Mouse (Mus musculus): ENCODE measurements around the gene Rnaseh1.

The Rnaseh1 gene

DNA sequence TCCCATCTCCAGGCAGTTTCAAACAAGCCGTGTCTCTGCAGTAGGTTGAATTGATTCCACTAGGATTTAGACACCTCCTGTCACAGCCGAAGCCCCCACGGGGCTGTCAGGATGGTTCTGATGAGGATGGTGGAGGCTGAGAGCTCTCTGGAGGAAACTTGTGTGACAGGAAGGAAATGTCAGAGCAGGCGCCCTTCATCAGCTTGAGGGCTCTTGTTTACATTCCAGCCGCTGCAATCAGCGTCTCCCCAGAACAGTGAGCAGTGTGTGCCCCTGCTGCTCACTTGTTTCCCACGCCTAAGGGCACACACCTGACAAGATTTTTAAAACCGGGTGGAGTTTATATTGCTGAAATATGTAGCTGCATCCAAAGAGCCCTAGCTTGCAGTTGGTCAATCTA, 17.9 kb downstream of the Rnaseh1 start:
- in situ Hi-C loops (cut with MboI), result no loop called here

DNA sequence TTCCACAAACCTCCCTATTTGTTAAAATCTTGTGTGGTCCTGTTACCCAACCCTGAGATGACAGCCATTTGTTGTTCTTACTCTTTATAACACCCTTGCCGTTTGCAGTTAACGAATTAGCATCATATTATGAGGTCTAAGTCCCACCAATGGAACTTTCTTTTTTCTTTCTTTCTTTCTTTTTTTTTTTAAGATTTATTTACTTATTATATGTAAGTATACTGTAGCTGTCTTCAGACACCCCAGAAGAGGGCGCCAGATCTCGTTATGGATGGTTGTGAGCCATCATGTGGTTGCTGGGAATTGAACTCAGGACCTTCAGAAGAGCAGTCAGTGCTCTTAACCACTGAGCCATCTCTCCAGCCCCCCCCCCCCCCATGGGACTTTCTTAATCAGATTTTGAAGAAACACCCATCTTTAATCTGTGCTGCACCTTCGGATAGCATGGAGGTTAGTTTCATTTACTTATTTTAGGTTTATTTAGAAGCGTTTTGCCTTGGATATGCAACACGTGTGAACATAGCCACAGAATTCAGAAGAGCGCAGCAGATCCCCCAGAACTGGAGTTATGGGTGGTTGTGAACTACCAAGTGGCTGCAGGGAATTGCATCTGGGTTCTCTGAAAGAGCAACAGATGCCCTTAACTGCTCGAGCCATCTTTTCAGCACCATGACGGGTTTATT, 24.8 kb downstream of the Rnaseh1 start:
- in situ Hi-C loops (cut with MboI), result no loop called here

DNA sequence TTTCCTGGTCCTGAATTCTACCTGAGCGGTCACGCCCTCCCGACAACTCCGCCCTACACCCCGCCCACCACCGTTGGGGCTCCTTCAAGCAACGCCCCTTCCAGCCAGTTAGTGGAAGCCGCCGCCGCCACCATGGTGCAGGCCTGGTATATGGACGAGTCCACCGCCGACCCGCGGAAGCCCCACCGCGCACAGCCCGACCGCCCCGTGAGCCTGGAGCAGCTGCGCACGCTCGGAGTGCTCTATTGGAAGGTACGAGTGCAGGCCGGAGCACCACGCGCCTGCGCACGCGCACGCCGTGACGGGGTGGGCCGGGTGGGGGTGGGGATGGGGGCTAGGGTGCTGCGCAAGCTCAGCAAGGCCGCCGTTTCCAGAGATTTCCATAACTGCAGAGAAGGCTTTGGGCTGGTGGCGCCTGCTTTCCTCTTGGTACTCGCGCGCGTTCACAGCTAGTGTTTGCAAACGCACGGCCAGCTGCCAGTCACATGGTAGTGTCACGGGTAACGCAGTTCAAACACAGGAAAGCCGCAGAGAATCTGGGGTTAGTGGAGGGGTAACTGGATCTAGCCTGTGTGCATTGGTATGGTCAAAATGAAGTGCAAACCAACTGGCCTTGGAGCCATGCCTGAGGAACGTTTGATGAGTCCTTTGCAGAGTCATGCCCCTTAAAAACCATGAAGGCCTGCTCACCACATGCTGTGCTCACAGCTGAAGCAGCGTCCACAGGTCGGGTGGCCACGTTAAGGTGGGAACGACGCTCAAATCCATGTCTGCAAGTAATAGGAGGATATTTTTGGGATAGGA, 25.9 kb downstream of the Rnaseh1 start, which contains the start of gene Adi1:
Gene Adi1, plus strand, starts transcription at position 111 of the 804 bp plus-strand sequence.
- in situ Hi-C loops (cut with MboI), result no loop called here

DNA sequence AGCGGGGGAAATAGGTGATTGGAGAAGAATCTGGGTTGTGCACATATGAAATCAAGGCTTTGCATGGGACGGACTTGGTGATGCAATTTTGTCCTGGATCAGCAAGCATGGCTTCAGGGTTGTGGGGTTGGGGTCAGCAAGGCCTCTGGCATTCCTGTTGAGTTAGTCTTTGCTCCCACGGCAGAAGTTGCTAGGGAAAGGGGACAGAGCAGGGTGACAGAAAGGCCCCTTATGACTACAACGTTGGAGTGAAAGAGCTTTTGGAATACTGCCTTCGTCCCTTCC, 26.5 kb downstream of the Rnaseh1 start:
- in situ Hi-C loops (cut with MboI), result no loop called here

DNA sequence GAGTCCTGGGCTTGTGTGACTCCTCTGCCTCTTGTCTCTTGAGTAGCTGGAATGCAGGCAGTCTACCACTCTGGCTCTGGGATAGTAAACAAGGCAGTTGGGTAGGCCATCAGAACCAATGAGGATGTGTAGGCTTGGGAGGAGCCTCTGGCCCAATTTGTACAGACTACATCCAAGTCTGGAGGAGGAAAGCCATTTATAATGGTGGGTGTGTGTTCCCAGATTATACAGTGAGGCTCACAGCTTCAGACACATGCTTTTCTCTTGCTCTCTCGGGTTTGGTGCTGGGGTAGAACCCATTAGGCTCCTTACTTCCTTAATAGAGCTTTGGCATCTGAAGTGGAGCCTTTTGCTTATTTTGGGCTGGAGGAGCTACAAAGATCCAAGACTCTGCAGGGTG, 35.3 kb downstream of the Rnaseh1 start:
- in situ Hi-C loops (cut with MboI), result no loop called here

DNA sequence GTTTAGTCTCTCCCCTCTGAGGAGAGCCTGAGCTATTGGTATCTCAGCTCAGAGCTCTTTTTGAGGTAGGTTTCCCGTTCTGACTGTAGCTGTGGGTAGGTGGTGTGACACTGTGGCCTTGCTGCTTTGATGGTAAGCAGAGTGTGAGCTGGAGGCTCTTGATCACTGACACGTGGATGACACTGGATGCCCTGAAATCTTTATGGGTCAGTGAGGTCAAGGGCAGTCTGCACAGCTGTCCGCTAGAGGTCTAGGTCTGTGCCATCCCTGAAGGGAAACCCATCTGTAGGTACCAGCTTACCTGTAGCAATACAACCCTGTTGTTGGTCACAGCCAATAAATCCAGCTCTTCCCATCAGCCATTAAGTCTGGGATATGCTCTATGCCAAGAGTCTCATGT, 36.4 kb downstream of the Rnaseh1 start:
- in situ Hi-C loops (cut with MboI), result no loop called here

DNA sequence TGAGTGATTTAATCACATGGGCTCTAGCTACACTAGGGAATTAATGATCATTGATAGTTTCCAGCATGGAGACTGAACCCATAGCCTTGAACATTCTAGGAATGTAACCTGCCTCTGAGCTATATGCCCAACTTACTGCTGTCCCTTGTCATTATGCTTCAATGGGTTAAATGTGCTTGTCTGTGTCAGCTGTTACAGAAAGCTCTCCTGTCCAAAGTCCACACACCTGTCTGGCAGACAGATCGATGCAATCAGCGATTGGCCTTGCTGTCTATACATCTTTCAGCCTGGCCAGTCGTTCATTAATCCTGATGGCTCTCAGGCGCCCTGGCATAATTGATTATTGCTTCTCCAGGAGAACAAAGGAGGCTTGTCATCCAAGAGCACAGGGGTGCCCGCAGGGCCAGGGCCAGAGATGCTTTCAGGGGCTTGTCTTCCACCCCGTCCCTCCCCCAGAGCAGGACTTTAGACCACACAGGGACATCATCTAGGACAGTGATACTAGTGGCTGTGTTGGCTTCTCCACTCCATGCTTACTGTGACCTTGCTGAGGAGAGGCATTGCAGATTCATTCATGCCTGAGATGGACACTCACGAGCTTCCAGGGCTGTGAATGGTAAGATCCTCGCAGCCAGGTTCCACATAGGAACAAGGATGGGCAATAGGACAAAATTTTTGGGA, 36.9 kb downstream of the Rnaseh1 start:
- in situ Hi-C loops (cut with MboI), result no loop called here

DNA sequence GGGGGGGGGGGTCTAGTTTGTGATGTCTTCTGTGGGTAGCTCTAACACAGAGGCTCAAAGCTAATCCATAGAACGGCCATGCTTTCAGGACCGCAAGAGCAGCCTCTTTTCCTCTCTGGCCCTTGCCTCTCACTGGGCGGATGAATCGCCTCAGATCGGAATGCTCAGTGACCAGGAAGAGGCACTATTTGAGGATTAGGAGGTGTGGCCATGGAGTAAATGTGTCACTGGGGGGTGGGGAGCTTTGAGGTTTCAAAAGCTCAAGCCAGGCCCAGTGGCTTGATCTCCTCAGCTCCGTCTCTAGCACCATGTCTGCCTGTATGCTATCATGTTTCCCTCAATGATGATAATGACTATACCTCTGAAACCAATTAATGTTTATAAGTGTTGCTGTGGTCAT, 39.6 kb downstream of the Rnaseh1 start:
- in situ Hi-C loops (cut with MboI), result no loop called here

DNA sequence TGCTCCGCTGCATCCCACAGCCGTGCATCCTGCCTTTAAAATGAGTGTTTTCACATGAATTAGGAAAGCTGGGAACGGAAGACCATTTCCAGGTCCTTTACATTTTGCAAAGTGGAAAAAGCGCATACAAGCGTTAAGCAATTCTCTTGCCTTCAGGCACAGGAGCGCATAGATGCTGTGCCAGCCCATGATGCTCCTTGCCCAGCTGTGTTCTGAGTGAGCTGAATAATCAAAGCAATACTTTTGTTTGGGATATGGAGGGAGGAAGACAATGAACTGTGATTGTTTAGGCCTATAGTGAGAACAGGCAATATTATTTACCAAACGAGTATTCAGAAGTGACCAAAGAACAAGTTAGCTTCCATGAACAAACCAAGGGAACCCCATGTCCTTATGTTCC, 41.3 kb downstream of the Rnaseh1 start:
- in situ Hi-C loops (cut with MboI), result no loop called here

DNA sequence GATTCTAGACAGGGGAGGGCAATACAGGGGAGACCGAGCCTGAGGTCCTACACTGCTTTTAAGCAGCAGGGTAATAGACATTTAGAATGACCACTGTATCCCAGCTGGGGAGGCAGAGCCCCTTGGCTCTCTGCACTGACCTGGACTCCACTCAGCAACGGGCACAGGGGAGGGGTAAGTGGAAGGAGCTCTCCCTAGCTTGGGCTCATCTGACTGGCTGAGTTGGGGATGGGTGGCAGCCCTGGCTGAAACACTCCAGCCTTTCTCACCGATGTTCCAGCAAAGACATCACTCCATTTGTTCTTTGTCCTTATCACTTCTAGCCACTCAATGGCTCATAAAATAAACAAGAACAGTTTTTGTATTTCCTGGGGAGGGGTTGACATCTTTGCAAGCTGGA, 44.3 kb downstream of the Rnaseh1 start:
- in situ Hi-C loops (cut with MboI), result no loop called here

DNA sequence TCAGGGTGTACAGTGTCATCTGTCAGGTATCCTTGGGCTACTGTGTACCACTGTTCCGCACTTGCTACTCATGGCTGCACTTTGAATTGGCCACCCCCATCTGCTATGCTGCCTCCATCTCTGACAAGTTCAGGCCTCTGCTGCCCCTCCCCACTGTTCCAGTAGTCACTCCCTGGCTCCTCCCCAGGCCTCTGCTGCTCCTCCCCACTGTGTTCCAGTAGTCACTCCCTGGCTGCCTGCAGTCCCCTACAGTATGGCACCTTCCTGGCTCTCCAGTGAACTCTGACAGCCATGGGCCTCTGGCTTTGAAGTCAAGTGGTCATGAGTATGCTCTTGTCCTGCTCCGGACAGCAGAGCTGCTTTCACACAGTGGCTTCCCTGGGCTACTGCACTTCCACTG, 44.8 kb downstream of the Rnaseh1 start:
- in situ Hi-C loops (cut with MboI), result no loop called here

DNA sequence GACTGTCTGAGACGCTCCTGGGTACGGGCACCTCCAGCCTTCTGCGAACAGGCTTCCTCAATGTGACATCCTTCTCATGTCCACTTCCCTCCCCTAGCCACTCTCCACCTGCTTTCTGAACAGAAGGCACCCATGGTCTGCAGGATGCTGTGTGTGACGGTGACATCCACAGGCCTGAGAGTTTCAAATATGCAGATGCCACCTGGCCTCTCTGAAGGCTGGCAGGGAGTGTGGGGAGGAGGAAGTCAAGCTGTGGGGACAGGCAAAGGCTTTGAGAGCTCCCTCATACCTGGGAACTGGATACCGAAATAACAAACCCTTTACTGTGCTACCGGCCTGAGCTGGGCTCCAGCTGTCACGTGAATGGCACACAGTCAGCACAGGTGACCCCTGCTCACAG, 45.4 kb downstream of the Rnaseh1 start:
- in situ Hi-C loops (cut with MboI), result no loop called here

DNA sequence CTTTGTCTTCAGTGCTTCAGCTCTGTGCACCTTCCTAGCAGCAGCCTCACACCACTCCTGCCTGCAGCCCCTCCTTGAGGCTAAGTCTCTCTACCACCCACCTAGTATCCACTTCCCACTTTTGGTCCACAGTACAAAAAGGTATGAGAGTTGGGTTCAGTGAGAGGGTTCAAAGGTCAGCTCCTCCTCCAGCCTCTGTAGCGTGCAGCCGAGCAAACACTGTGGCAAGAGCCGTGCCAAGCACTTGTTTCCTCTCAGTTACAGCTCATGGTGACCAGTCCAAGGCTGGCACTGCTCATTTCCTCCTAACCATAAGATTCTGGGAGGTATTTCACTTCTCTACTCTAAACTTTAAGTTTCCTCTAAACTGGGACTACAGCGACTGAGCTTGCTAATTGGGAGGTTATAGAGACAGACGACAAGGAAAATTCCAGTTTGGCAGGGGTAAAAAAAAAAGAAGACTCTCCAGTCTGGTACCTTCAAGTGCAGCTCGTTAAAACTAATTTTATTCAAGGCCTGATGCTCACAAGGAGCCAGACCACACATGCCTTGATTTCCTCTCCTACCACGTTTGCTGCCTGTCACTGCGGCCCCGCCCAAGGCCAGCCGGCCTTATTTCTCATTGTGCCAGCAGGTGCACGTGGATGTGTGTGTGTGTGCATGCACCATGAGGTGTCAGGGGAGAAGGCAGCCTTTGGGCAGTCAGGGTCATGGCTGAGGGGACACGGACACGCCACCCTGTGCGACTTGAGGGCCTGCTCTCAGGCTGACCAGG, 48.6 kb downstream of the Rnaseh1 start:
- in situ Hi-C loops (cut with MboI), result no loop called here

DNA sequence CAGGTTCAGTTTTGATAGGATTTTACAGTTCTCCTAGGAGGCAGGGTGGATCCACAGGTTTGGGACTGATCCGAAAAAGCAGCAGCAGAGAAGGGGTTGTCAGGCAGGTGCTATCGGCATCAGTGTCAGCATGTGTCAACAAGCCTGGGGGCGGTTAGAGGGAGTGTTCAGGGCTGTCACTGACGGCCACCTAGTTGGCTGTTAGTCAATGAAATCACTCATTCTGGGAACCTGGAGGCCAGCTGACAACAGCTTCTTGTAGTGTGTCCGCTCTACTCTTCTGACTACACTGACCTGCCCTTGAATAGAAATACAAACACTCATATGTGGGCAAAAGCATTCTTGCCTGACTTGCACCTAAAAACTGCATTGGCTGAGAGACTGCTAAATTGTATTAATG, 49.7 kb downstream of the Rnaseh1 start:
- in situ Hi-C loops (cut with MboI), result no loop called here

DNA sequence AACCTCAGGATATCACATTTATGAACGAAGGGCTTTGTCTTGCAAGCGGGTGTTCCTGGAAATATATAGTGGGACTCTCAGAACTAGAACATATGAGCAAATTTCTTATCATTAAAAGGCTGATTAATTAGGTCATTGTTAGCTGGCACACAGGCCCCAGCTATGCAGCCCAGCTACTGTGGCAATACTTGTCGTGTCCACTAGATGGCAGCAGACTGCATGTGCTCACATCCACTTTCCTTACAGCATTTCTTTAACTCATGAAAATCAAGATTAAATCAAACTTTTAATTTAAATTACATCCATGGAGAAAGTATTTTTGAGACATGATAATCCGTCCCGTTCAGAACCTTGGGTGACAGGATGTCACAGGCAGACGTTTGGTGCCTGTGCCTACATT, 50.3 kb downstream of the Rnaseh1 start:
- in situ Hi-C loops (cut with MboI), result no loop called here

DNA sequence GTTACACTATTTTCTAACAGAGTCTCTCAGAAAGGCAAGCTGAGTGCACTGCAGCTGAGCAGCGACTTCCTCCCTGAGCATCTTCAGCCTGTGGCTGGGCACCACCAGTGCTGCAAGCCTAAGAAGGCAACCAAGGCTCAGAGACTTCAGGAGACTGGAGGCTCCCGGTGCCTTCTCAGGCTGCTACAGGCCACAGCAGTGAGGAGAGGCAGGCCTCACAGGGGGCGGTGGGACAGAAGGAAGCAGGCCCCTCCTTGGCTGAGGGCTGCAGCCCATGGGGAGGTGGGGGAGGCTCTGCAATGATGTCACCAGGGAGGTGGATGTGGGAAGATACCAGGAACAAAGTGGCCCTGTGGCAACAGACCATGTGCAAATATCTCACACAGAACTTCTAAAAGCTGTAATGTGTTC, 50.7 kb downstream of the Rnaseh1 start:
- in situ Hi-C loops (cut with MboI), result no loop called here

DNA sequence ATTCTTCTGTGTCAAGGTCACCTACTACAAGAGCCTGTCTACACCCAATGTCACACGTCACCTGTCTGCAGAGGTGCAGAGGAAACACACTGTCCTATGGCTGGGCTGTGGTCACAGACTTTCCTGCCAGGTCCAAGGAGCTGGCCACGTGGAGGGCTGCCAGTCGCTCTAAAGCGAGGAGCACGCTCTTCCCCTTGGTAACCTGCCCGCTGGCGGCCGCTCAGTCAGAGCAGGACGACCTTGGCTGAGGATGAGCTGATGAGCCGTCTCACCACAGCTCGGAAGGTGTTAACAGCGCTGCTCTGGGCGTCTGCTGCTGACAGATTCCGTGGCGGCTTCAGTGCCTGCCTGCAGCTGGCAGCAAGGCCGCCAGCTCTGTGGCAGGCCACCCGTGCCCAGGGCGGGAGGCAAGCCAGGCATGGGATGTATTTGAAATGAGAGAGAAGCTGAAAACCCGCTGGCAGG, 51.2 kb downstream of the Rnaseh1 start:
- in situ Hi-C loops (cut with MboI), result no loop called here

DNA sequence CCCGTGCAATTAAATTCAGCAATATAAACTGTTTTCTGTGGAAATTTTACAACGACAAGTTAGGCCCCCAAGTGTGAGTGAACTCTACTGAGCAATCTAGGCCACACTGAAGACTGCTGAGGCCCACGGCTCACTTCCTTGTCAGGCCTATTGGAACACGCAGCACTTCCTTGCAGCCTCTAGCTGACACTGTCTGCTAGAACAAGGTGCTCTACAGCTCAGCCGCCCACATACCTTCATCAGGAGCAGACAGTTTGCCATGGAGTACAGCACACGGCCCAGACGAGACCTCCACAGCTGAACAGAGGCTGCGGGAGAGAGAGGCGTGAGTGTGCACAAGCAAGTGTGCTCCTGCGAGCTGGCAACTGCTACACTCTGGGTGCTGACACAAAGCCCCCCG, 51.9 kb downstream of the Rnaseh1 start:
- in situ Hi-C loops (cut with MboI), result no loop called here

DNA sequence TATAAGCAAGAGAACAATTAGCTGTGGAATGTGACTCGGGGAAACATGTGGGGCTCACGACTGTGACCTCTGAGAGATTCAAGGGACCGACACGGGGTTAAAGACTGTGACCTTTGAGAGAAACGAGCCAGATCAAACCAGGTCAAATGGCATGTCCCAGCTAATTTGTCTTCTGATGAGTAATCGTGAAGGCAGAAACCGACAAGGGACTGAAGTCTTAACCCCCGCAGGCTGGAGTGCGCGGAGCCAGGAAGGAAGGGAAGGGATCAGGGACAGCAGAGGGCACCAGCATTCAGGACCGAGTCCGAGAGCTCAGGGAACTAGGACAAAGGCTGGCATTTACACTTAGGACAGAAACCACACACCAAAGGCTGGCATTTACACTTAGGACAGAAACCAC, 55.0 kb downstream of the Rnaseh1 start:
- in situ Hi-C loops (cut with MboI), result no loop called here

DNA sequence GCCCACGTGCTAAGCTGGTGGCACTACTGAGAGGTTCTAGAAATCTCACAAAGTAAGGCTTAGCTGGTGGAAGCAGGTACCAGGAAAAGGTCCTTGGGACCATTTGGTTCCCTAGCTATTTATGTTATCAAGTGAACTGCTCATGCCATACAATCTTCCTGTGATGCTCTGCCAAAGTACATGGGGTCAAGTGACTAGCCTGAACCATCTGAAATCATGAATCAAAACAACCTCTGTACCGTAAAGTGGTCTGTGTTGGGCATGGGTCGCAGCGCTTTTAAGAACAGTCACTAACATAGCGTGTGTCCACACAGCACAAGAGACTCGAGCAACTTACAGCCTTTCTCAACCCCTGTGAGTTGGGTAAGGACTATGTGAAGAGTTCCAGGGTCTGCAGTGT, 55.8 kb downstream of the Rnaseh1 start:
- in situ Hi-C loops (cut with MboI), result no loop called here

DNA sequence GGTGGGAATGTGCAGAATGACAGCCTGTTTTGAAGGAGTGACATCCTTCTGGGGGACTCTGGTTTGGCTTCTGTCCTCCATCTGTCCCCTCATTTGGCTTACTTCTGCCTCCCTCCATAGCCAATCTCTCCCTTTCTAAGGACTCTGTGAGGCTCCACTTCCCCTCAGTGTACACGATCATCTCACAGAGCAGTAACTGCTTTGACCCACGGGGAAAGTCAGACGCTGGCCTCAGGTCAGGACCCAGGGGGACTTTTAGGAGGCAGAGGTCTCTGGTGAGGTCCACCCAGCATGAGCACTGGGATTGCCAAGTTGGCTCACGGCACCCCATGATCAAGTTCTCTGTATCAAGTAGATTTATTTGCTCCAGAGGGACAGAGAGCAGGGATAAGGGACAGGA, 58.8 kb downstream of the Rnaseh1 start:
- in situ Hi-C loops (cut with MboI), result no loop called here
